Mouse (Mus musculus) stomach, embryonic 16.5 days (tissue): Measurements from ENCODE around the gene Cpped1. TPM values are rescaled to one million over a fixed set of nuclear protein-coding genes. Genes with fewer than 3 reads are reported as not detected.

Experiments
- ATAC-seq: fragments of 200-750 bp; cut with Nextera tagmentation; 2 replicates; pipeline ENCODE4 v1.8.0; 2017; ENCODE audit warnings: moderate number of reproducible peaks, moderate TSS enrichment; ENCODE audit not compliant: insufficient read depth, low FRiP score
- H3K27ac ChIP-seq: fragments of 300-500 bp; sonication (generic); 2 replicates; pipeline ENCODE4 v1.5.1; 2014; ENCODE audit warnings: low read length
- H3K27me3 ChIP-seq: fragments of 300-500 bp; sonication (generic); 2 replicates; pipeline ENCODE4 v1.6.1; 2014; ENCODE audit warnings: low read length, control low read depth, mixed read lengths; ENCODE audit not compliant: control insufficient read depth, insufficient read depth
- H3K36me3 ChIP-seq: fragments of 300-500 bp; sonication (generic); 2 replicates; pipeline ENCODE4 v1.6.1; 2014; ENCODE audit warnings: low read length; ENCODE audit not compliant: control insufficient read depth, insufficient read depth
- H3K4me1 ChIP-seq: fragments of 300-500 bp; sonication (generic); 2 replicates; pipeline ENCODE4 v1.6.1; 2014; ENCODE audit warnings: low read length, control low read depth, mixed read lengths; ENCODE audit not compliant: control insufficient read depth, insufficient read depth
- H3K4me2 ChIP-seq: fragments of 300-500 bp; sonication (generic); 2 replicates; pipeline ENCODE4 v1.6.1; 2014; ENCODE audit warnings: low read depth, low read length, mixed read lengths
- H3K4me3 ChIP-seq: fragments of 300-500 bp; sonication (generic); replicated peaks from 2 replicates; pipeline ENCODE4 v1.5.1; 2014; ENCODE audit warnings: mild to moderate bottlenecking, low read length
- H3K9ac ChIP-seq: fragments of 300-500 bp; sonication (generic); 2 replicates; pipeline ENCODE4 v1.6.1; 2014; ENCODE audit warnings: low read length
- H3K9me3 ChIP-seq: fragments of 300-500 bp; sonication (generic); replicated peaks from 2 replicates; pipeline ENCODE4 v1.6.1; 2016; ENCODE audit warnings: low read length, control low read depth; ENCODE audit not compliant: control insufficient read depth
- WGBS: fragments of 180-500 bp; shearing (Covaris S2); extraction: QIAGEN DNeasy Blood & Tissue Kit; methylation state at CpG from one replicate; pipeline ENCODE4 v1.1.7; 2014; 5-methylcytosine and 5-hydroxymethylcytosine counted together
- polyA plus RNA-seq: library from polyadenylated mRNA; unstranded; fragments of >200 nt; fragmentation: Nextera tagmentation; extraction: Ambion mirVana; gene quantifications from 2 replicates; pipeline ENCODE4 v1.2.1, GENCODE M21; 2015

Gene Cpped1
- polyA plus RNA-seq, 1 experiment from 2014 or later: 22.2 TPM

- no peak overlapping the region for H3K27ac ChIP-seq
- 81% methylated on average over 3 of the region's 3 CpGs for WGBS
- no peaks in the 10 kb centered on the region for H3K9me3 ChIP-seq
- H3K4me1 ChIP-seq: no peaks in the 10 kb centered on the region
- no peak; the same call in 1 of the 2 replicates for ATAC-seq
- no peak overlapping the region for H3K4me3 ChIP-seq
- H3K27me3 ChIP-seq: no peaks in the 10 kb centered on the region
- H3K36me3 ChIP-seq: no peaks in the 10 kb centered on the region
- no peak overlapping the region for H3K4me2 ChIP-seq
- H3K9ac ChIP-seq: no peak overlapping the region
Observed at GRCm38 (mm10) chr16:11790476-11790875, 118.8 kb downstream of the Cpped1 start.

GRCm38 (mm10) chr16:11785806-11786205, 123.4 kb downstream of the Cpped1 start:
- Histone ChIP-seq H3K27me3 (no peaks in the 10 kb centered on the region), H3K27ac (no peak overlapping the region), H3K4me3 (no peak overlapping the region), H3K9me3 (no peaks in the 10 kb centered on the region), H3K4me1 (0 out of 2 replicates have a peak, but pooled peaks cover 4% of the 10 kb centered on the region), H3K4me2 (no peak overlapping the region), H3K9ac (no peak overlapping the region), H3K36me3 (no peaks in the 10 kb centered on the region)
- WGBS: 57% methylated on average over 4 of the region's 4 CpGs
- ATAC-seq: no peak

DNA sequence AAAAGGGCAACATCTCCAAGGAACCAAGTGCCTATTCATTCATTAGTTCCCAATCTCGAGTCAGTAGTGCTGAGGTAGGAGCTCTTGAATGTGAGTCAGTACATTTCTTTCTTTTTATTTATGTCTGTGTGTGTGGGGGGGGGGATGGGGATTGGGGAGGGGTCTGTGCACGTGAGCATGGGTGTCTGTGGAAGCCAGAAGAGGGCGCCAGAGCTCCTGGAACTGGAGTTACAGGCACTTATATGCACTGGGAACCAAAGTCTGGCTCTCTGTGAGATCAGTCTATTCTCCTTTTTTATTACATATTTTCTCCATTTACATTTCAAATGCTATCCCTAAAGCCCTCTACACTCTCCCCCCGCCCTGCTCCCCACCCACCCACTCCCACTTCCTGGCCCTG, 124.9 kb downstream of the Cpped1 start:
- H3K4me3 ChIP-seq: no peak overlapping the region
- no peaks in the 10 kb centered on the region for H3K27me3 ChIP-seq
- WGBS: 60% methylated on average over 4 of the region's 4 CpGs
- H3K4me1 ChIP-seq: 0 out of 2 replicates have a peak, but pooled peaks cover 4% of the 10 kb centered on the region
- no peaks in the 10 kb centered on the region for H3K36me3 ChIP-seq
- H3K9ac ChIP-seq: no peak overlapping the region
- H3K27ac ChIP-seq: no peak overlapping the region
- H3K9me3 ChIP-seq: no peaks in the 10 kb centered on the region
- no peak for ATAC-seq
- H3K4me2 ChIP-seq: no peak overlapping the region

- ATAC-seq: no peak
- Histone ChIP-seq H3K36me3 (no peaks in the 10 kb centered on the region), H3K27me3 (no peaks in the 10 kb centered on the region), H3K4me2 (no peak overlapping the region), H3K4me3 (no peak overlapping the region), H3K9me3 (no peaks in the 10 kb centered on the region), H3K27ac (no peak overlapping the region), H3K4me1 (0 out of 2 replicates have a peak, but pooled peaks cover 4% of the 10 kb centered on the region), H3K9ac (no peak overlapping the region)
Observed at GRCm38 (mm10) chr16:11783337-11783736, 125.9 kb downstream of the Cpped1 start.

- ATAC-seq: no peak
- WGBS: 6% methylated on average over 2 of the region's 2 CpGs
Observed at GRCm38 (mm10) chr16:11782082-11782481, 127.2 kb downstream of the Cpped1 start.

DNA sequence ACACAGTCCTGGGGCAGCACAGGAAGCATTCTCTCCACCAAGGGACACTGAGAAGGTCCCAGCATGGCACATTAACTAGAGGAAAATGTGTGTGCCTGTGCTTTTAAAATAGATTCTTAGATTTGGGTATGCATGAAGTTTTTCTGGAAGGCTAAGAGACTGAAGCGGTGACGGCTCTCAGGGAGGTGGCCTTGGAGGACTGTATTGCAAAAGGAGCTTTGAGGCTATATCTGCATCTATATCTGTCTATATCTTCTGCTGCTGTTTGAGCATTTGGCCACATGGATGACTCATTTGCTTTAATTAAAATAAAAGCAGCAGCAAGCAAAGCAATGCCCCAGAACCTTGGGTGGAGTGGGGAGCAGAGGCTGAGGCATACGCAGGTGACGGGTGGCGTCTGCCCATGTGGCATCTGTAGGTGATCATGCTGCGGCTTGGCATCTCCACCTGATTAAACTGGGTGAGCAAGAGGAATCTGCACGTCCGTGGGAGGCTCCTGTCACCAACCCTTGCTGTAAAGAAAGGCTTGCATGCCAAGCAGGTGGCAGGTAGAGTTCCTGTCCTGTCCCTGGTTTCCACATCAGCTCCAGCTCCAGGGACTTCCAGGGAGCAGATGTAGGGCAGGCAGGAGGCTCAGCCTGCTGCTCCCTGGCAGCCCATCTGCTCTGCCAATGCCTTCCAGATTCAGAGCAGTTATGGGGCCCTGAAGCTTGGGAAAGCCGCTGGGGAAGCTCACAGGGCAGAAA, 130.4 kb downstream of the Cpped1 start:
- Histone ChIP-seq H3K9me3 (no peaks in the 10 kb centered on the region), H3K4me2 (no peak overlapping the region), H3K27me3 (no peaks in the 10 kb centered on the region), H3K4me3 (no peak overlapping the region), H3K27ac (peak overlapping the region; percentile 29), H3K9ac (no peak overlapping the region), H3K36me3 (no peaks in the 10 kb centered on the region), H3K4me1 (peaks cover 4% of the 10 kb centered on the region; the same call in 1 of the 2 replicates)
- WGBS: 73% methylated on average over 9 of the region's 9 CpGs
- ATAC-seq: no peak

More at GRCm38 (mm10) chr16:11782082-11782481, 127.2 kb downstream of the Cpped1 start:
- Histone ChIP-seq H3K4me1 (0 out of 2 replicates have a peak, but pooled peaks cover 4% of the 10 kb centered on the region), H3K27me3 (no peaks in the 10 kb centered on the region), H3K36me3 (no peaks in the 10 kb centered on the region), H3K27ac (no peak overlapping the region), H3K4me2 (no peak overlapping the region), H3K9me3 (no peaks in the 10 kb centered on the region), H3K4me3 (no peak overlapping the region), H3K9ac (no peak overlapping the region)

DNA sequence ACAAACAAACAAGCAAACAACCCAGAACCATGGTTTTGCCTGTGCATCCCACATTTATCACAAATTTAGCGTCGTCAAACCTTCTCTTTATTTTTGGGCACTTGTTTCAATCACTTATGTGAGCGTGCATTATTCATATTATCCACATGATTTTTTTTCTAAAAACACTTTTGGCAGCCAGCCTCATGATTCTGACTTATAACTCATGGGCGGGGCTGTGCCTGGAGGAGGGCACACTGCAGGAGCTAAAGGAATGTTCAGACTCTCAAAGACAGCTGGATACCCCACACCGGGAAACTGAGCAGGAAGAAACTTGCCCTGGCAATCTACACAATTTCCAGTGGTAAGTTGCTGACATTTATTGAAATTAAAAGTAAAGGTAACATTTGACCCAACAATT, 131.1 kb downstream of the Cpped1 start:
- WGBS: 73% methylated on average over 5 of the region's 5 CpGs
- ATAC-seq: no peak
- Histone ChIP-seq H3K27me3 (no peaks in the 10 kb centered on the region), H3K9me3 (no peaks in the 10 kb centered on the region), H3K27ac (peak overlapping the region; percentile 29), H3K4me3 (no peak overlapping the region), H3K9ac (no peak overlapping the region), H3K36me3 (no peaks in the 10 kb centered on the region), H3K4me2 (no peak overlapping the region), H3K4me1 (peaks cover 4% of the 10 kb centered on the region; the same call in 1 of the 2 replicates)

- Histone ChIP-seq H3K4me1 (no peaks in the 10 kb centered on the region; the same call in 1 of the 2 replicates), H3K4me2 (no peak overlapping the region), H3K36me3 (no peaks in the 10 kb centered on the region), H3K9ac (no peak overlapping the region), H3K9me3 (no peaks in the 10 kb centered on the region), H3K27ac (no peak overlapping the region), H3K4me3 (no peak overlapping the region), H3K27me3 (no peaks in the 10 kb centered on the region)
- peak; percentile 56; the same call in 1 of the 2 replicates for ATAC-seq
- WGBS: 48% methylated on average over 3 of the region's 3 CpGs
Observed at GRCm38 (mm10) chr16:11776528-11776927, 132.7 kb downstream of the Cpped1 start.

DNA sequence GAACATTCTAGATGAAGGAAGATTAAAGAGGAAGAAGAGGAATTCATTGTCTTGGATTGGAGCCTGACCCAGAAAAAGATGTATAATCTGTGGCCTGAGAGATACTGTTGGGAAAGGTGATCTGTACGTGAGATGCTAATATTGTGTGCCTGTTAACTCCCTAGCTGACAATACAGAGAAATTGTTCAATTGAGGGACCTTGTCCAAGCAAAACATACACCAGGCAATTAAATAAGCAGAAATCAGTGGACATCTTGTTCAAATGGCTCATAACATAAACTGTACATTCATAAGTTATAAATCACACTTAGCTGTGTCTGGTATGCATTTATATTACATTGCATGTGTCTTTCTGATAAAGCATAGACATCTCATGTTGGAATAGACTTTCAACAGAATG, 134.9 kb downstream of the Cpped1 start:
- Histone ChIP-seq H3K9me3 (no peaks in the 10 kb centered on the region), H3K36me3 (no peaks in the 10 kb centered on the region), H3K9ac (no peak overlapping the region), H3K27me3 (no peaks in the 10 kb centered on the region), H3K4me1 (no peaks in the 10 kb centered on the region; the same call in 1 of the 2 replicates), H3K4me2 (no peak overlapping the region), H3K4me3 (no peak overlapping the region), H3K27ac (no peak overlapping the region)
- 68% methylated on average over 1 of the region's 1 CpGs for WGBS
- ATAC-seq: no peak
